Mouse (Mus musculus): ENCODE results near the gene Top2a. TPM values are rescaled to one million over a fixed set of nuclear protein-coding genes. Genes with fewer than 3 reads are reported as not detected.

The Top2a gene
- polyA plus RNA-seq, 1 experiment from 2014 or later, result 362 TPM

DNA sequence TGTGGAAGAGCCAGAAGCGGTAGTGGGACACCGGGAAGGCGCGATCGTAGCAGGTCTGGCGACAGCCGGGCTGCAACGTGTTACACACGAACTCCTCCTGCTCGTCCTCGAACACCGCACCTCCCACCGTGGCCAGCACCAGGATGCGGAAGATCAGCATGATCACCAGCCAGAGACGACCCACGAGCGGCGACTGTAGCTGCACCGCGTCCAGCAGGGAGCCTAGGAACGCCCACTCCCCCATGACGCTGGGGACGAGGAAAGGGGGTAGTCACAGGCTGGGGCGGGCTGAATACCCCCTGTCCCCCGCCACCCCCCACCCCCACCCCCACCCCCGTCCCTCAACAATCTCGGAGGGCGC lies 41.2 kb downstream of the Top2a start, which contains the start of gene Gjd3:
Gene Gjd3, minus strand, starts transcription at position 244 of the 361 bp plus-strand sequence.
- H3K27me3 ChIP-seq, result peaks cover 25% of the 10 kb centered on the region
- H3K9ac ChIP-seq (replicated peaks), result peak within 1 kb of the TSS; percentile 70
- peak within 1 kb of the TSS; percentile 65 for H3K4me3 ChIP-seq (replicated peaks)
- H3K27ac ChIP-seq, result peak within 1 kb of the TSS; percentile 76; the same call in 1 of the 2 replicates
- peaks cover 19% of the 10 kb centered on the region for H3K4me1 ChIP-seq (replicated peaks)
- 0 out of 2 replicates have a peak, but pooled peaks have one; percentile 3 for ATAC-seq (ENCODE audit: insufficient number of reproducible peaks, insufficient read depth, low FRiP score, low TSS enrichment, low read depth)
- H3K4me2 ChIP-seq, result peak within 1 kb of the TSS; percentile 97
- H3K9me3 ChIP-seq, result no peaks in the 10 kb centered on the region
- 2% methylated on average over 28 of the region's 28 CpGs for WGBS
- no peaks in the 10 kb centered on the region for H3K36me3 ChIP-seq

DNA sequence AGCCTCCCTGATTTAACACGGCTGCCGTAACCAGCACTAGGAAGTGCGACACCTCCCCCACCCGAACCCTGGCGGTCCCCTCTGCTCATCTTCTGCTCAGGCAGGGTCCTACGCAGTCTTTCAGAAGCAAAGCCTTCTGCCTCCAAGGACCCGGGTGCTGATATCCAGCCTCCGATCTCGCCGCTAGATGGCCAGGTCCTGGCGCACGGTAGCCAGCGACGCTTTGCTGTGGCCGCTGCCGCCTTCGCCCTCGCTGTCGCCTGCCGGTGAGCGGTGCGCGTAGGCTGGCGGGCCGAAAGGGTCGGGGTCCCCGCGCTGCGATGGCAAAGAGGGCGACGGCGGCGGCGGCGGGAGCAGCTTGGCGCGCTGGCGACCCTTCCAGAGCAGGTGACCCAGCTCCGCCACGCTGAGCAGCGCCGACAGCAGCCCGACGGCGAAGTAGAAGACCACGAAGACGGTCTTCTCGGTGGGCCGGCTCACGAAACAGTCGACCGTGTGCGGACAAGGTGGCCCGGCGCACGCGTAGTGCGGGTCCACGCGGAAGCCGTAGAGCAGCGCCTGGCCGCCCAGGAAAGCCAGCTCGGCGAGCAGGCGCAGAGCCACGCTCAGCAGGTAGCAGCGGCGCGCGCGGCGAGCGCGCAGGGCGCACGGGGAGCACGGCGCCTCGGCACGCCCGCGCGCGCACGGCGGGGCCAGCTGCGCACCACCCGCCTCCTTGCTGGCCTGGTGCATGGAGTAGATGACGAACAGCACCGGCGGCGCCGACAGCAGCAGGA lies 41.8 kb downstream of the Top2a start:
- under 1% methylated on average over 93 of the region's 94 CpGs for WGBS
- peak overlapping the region; percentile 97 for H3K4me2 ChIP-seq
- no peaks in the 10 kb centered on the region for H3K36me3 ChIP-seq
- ATAC-seq (ENCODE audit: insufficient number of reproducible peaks, insufficient read depth, low FRiP score, low TSS enrichment, low read depth), result peak; percentile 52
- peaks cover 25% of the 10 kb centered on the region for H3K27me3 ChIP-seq
- H3K4me3 ChIP-seq (replicated peaks), result peak overlapping the region; percentile 65
- H3K27ac ChIP-seq, result peak overlapping the region; percentile 76; the same call in 1 of the 2 replicates
- peak overlapping the region; percentile 70 for H3K9ac ChIP-seq (replicated peaks)
- peaks cover 19% of the 10 kb centered on the region for H3K4me1 ChIP-seq (replicated peaks)
- no peaks in the 10 kb centered on the region for H3K9me3 ChIP-seq

DNA sequence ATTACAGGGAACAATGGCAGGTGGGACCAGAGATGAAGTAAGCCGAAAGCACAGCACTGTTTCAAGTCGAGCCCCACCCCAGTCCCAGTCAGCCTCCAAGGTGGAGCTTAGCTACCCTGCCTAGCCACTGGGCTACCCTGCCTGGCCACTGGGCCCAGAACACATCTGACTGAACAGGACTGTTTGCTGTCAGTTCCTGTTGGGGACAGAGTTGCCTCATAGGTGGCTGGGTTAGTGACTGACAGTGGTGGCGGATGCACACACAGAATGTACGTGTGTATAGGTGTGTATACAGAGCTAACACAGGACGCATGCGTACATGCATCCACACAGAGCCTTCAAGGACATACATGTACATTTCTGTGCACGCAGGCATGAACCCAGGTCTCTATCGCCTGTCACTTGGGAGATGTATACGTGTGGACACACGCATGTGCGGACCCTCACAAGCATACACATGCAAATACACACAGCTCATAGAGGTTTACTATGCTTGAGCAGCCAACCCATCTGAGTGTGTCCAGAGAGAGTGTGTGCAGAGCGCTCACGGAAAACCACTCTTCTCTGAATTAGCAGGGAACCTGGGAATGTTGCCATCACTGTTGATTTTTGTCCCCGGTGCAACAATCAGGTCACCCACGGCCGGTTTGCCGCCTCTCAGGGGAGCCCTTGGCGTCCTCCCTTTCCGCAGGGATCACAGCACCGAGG lies 42.5 kb downstream of the Top2a start:
- Histone ChIP-seq H3K27me3 (peaks cover 25% of the 10 kb centered on the region), H3K36me3 (no peaks in the 10 kb centered on the region), H3K9me3 (no peaks in the 10 kb centered on the region), H3K4me1 (replicated peaks) (peaks cover 19% of the 10 kb centered on the region), H3K4me3 (replicated peaks) (peak overlapping the region; percentile 65), H3K27ac (peak overlapping the region; percentile 76; the same call in 1 of the 2 replicates), H3K4me2 (peak overlapping the region; percentile 97), H3K9ac (replicated peaks) (peak overlapping the region; percentile 70)
- 39% methylated on average over 20 of the region's 20 CpGs for WGBS
- ATAC-seq (ENCODE audit: insufficient number of reproducible peaks, insufficient read depth, low FRiP score, low TSS enrichment, low read depth), result no peak

DNA sequence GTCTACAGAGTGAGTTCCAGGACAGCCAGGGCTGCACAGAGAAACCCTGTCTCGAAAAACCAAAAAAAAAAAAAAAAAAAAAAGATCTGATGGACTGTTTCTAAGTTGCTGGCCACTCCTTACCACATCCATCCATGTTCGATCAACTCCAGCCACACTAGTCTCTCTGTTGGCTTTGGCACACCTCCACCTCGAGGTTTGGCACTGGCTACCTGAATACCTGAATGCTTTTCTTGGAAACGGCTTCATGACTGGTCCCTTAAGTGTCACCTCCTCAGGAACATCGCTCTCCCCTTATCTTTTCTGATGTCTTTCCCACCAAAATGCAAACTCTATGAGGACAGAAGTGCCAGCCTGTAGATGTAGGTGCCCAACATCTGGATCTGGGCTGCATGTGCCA lies 44.6 kb downstream of the Top2a start:
- H3K4me1 ChIP-seq (replicated peaks), result peaks cover 19% of the 10 kb centered on the region
- WGBS, result 85% methylated on average over 4 of the region's 5 CpGs

DNA sequence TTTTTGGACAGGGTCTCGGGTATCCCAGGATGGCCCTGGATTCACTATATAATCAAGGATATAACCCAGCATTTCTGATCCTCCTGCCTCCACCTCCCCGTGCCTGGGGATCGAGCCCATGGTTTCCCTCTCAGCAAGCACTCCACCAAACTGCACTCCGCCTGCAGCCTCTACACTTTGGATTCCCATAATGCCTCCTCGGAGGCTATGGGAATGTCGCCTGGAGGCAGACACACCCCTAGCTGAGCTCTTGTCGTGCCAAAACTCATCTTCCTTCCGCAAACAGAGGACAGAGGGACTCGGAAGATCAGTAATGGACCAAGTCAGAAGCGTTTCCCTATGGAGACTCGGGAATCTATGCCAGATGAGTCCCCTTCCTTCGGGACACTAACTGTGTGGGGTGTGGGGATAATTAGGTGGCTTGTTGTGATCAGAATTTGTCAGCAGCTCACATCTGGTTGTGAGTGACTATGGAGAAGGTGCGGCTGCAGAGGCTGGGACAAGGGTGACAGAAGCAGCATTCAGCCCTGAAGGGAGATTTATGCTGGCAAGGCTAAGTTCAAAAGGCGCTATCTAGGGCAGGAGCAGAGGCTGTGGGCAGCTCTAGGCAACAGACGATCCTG lies 45.4 kb downstream of the Top2a start:
- Histone ChIP-seq H3K9ac (replicated peaks) (no peak overlapping the region), H3K4me2 (no peak overlapping the region), H3K27me3 (peaks cover 20% of the 10 kb centered on the region), H3K9me3 (no peaks in the 10 kb centered on the region), H3K36me3 (peaks cover 17% of the 10 kb centered on the region), H3K4me3 (replicated peaks) (no peak overlapping the region), H3K27ac (no peak overlapping the region), H3K4me1 (replicated peaks) (peaks cover 19% of the 10 kb centered on the region)
- WGBS, result 36% methylated on average over 15 of the region's 15 CpGs
- ATAC-seq (ENCODE audit: insufficient number of reproducible peaks, insufficient read depth, low FRiP score, low TSS enrichment, low read depth), result no peak

More for the DNA sequence above, 44.6 kb downstream of the Top2a start:
- Histone ChIP-seq H3K9me3 (no peaks in the 10 kb centered on the region), H3K9ac (replicated peaks) (no peak overlapping the region), H3K36me3 (peaks cover 10% of the 10 kb centered on the region), H3K27ac (no peak overlapping the region), H3K27me3 (peaks cover 22% of the 10 kb centered on the region), H3K4me3 (replicated peaks) (no peak overlapping the region), H3K4me2 (no peak overlapping the region)
- no peak for ATAC-seq (ENCODE audit: insufficient number of reproducible peaks, insufficient read depth, low FRiP score, low TSS enrichment, low read depth)

DNA sequence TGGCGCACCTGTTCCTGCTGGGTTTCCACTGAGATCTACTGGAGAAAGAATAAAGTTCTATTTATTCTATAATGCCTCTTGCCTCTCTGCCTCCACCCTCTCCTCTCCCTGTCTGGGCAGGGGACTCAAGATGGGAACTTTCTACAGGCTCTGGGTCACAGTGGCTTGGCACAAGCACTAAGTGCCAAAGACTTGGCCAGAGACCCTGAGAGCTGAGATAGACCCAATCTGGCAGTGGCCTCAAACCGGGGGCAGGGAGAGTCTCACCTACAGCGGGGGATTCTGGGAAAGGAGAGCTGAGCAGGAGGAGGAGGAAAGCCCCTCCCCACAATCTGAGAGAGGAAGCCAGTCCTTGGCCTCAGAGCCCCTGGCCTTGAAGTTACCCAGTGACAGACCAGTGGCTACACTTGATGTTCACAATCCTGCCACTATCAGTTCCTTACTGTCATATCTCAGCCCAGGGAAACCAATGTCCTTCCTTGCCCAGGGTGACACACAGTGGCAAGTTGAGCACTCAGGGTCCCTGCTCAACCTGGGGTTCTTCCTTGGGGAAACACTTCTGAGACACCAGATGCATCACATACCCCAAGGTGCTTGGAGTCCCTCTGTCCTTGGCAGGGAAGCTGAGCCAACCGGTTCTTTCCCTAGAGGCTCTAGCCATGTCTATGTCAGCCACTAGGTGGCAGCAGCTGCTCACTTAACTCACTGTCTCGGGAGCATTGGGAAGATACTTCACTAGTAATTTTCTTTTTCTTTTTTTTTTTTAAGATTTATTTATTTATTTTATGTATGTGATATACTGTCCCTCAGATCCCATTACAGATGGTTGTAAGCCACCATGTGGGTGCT lies 48.9 kb downstream of the Top2a start:
- Histone ChIP-seq H3K9ac (replicated peaks) (no peak overlapping the region), H3K4me1 (replicated peaks) (peaks cover 21% of the 10 kb centered on the region), H3K27me3 (no peaks in the 10 kb centered on the region; the same call in 1 of the 2 replicates), H3K9me3 (no peaks in the 10 kb centered on the region), H3K36me3 (peaks cover 53% of the 10 kb centered on the region), H3K4me3 (replicated peaks) (no peak overlapping the region), H3K27ac (0 out of 2 replicates have a peak overlapping the region, but pooled peaks have one; percentile 7), H3K4me2 (no peak overlapping the region)
- WGBS, result 51% methylated on average over 5 of the region's 5 CpGs
- ATAC-seq (ENCODE audit: insufficient number of reproducible peaks, insufficient read depth, low FRiP score, low TSS enrichment, low read depth), result no peak

DNA sequence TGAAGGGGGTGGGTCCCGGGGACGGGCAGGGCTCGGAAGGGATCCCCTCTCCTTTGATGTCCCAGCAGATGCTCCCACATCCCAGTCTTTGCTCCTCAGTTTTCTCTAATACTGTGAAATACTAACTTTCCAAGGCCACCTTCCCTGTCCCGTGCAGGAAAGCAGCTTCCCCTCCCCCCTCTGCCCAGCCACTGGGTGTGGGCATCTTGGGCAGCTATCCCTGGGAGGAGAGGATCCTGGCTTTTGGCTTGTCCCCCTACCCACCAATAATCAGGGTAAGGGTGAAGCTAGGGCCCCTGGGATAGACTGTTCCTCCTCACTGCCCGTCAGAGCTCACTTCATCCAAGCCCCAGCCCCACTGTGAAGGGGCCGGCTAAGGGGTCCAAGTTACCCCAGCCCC lies 49.8 kb downstream of the Top2a start:
- peaks cover 62% of the 10 kb centered on the region for H3K36me3 ChIP-seq
- ATAC-seq (ENCODE audit: insufficient number of reproducible peaks, insufficient read depth, low FRiP score, low TSS enrichment, low read depth), result no peak

DNA sequence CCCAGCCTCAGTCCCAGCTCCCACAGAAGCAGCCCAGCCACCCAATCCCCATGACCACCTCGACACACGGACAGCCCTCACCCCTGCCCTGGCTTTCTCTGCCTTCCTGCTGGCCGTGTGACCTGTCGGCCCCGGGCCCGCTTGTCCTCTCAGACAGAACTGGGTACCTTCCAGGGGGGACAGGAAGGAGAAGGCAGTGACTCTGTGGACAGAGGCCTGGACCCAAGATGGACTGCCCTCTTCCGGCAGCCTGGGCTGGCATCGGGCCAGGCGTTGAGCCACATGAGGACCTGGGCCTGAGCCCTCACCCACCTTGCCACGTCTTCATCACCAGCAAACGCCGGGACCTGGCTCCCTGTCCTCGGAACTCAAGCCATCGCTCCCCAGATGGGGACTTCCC lies 50.4 kb downstream of the Top2a start:
- Histone ChIP-seq H3K9me3 (no peaks in the 10 kb centered on the region), H3K4me2 (no peak overlapping the region), H3K4me1 (replicated peaks) (peaks cover 32% of the 10 kb centered on the region), H3K36me3 (peaks cover 65% of the 10 kb centered on the region), H3K27ac (no peak overlapping the region; the same call in 1 of the 2 replicates), H3K27me3 (no peaks in the 10 kb centered on the region), H3K4me3 (replicated peaks) (no peak overlapping the region), H3K9ac (replicated peaks) (no peak overlapping the region)
- 90% methylated on average over 14 of the region's 14 CpGs for WGBS
- no peak for ATAC-seq (ENCODE audit: insufficient number of reproducible peaks, insufficient read depth, low FRiP score, low TSS enrichment, low read depth)

More for the DNA sequence above, 49.8 kb downstream of the Top2a start:
- no peaks in the 10 kb centered on the region for H3K9me3 ChIP-seq
- H3K27ac ChIP-seq, result no peak overlapping the region
- peaks cover 30% of the 10 kb centered on the region for H3K4me1 ChIP-seq (replicated peaks)
- H3K4me2 ChIP-seq, result no peak overlapping the region
- H3K27me3 ChIP-seq, result no peaks in the 10 kb centered on the region; the same call in 1 of the 2 replicates
- no peak overlapping the region for H3K4me3 ChIP-seq (replicated peaks)
- 70% methylated on average over 6 of the region's 6 CpGs for WGBS
- H3K9ac ChIP-seq (replicated peaks), result no peak overlapping the region

DNA sequence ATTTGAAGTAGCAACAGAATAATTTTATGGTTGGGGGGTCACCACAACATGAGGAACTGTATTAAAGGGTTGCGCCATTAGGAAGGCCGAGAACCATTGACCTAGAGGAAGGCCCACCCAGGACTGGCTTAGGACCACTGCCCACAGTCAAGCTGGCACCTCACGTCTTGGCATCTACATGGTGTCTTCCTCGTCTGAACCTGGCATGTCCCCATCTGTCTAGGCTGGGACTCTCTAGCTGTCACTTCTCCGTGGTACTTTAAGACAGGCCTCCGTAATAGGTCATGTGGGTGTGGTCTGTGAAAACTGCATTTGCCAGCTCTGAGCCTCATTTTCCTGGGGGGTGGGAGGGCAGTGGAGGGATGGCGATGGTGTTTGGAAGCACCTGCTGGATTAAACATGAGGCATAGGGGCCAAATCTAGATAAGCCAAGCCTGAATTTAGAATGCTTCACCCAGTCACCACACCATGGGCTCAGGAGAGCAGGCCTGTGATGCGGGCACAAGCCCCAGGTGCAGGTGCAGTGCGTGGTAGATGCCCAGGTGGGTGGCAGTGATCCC lies 51.1 kb downstream of the Top2a start:
- Histone ChIP-seq H3K4me3 (replicated peaks) (no peak overlapping the region), H3K4me1 (replicated peaks) (peaks cover 39% of the 10 kb centered on the region), H3K9me3 (no peaks in the 10 kb centered on the region), H3K27me3 (no peaks in the 10 kb centered on the region), H3K36me3 (peaks cover 72% of the 10 kb centered on the region), H3K4me2 (no peak overlapping the region), H3K9ac (replicated peaks) (no peak overlapping the region), H3K27ac (no peak overlapping the region)
- WGBS, result 88% methylated on average over 9 of the region's 9 CpGs
- ATAC-seq (ENCODE audit: insufficient number of reproducible peaks, insufficient read depth, low FRiP score, low TSS enrichment, low read depth), result no peak

DNA sequence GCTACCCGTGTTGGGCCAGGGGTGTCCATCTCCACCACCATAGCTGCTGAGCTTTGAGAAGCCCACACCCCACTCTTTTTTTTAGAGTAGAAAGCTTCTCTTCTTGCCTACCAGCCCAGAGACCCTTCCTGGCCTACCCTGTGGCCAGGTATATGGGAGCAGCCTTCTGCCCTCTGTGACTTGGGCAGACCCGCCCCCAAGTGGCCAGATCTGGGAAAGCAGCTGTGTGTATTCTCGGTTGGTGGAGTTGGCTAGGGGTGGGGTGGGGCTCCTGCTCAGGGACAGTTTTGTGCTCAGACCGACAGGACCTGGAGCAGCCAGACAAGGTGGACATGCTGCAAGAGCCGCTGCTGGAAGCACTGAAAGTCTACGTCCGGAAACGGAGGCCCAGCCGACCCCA lies 51.8 kb downstream of the Top2a start:
- Histone ChIP-seq H3K9ac (replicated peaks) (no peak overlapping the region), H3K27me3 (no peaks in the 10 kb centered on the region), H3K36me3 (peaks cover 79% of the 10 kb centered on the region), H3K4me2 (no peak overlapping the region), H3K4me3 (replicated peaks) (no peak overlapping the region), H3K4me1 (replicated peaks) (peaks cover 46% of the 10 kb centered on the region), H3K27ac (no peak overlapping the region), H3K9me3 (no peaks in the 10 kb centered on the region)
- 56% methylated on average over 9 of the region's 9 CpGs for WGBS
- peak; percentile 26; the same call in 1 of the 2 replicates for ATAC-seq (ENCODE audit: insufficient number of reproducible peaks, insufficient read depth, low FRiP score, low TSS enrichment, low read depth)
